Comparison of ENCODE assay signal across 29 mouse cellular contexts in the genomic region with DNA sequence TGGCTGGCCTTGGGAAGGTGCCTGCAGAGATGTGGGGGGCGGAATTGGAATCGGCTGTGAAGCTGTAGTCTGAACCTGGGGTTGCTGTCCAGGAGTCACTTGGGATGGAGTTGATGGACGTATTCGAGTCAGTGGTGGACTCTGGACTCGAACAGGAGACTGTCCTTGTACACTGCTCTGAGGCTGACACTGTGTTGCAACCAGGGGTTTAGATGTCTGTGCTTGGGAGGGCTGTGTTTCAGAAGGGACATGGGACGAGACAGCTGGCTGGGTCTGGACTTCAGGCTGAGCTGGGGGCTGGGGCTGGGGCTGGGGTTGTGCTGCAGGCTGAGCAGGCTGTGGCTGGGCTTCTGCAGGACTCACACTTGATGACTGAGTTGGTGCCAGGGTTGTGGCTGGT. TPM values are rescaled to one million over a fixed set of nuclear protein-coding genes. Genes with fewer than 3 reads are reported as not detected.
DNase-seq lines count a peak whose midpoint lies in the region; ATAC-seq and TF ChIP-seq lines count a peak whose summit lies in the region.
"Had no signal": no experiment of that assay in that cellular context is flagged by ENCODE, and none has a peak within 500 bp of the region (broad histone marks: within the 10 kb centered on the region; RNA-seq: fewer than 3 reads in every experiment).

No protein-coding gene starts in this region.

- H3K9ac ChIP-seq in liver, adult 2 months (ENCODE audit: low read depth, low read length) = no peak overlapping the region
- H3K9ac ChIP-seq in liver, embryonic 13.5 days = no peak overlapping the region
- H3K9ac ChIP-seq in liver, embryonic 16.5 days (ENCODE audit: low read depth, low read length) = no peak overlapping the region
- H3K9ac ChIP-seq in midbrain, embryonic 15.5 days = no peak overlapping the region
- no peak overlapping the region for H3K9ac ChIP-seq in kidney, embryonic 14.5 days (ENCODE audit: low read depth, low read length)
- H3K9ac ChIP-seq: embryonic facial prominence, embryonic 12.5 days; embryonic facial prominence, embryonic 15.5 days; forebrain, postnatal 0 days; heart, embryonic 12.5 days; heart, embryonic 15.5 days; hindbrain, embryonic 13.5 days had no signal

- no peak overlapping the region for H3K4me3 ChIP-seq in liver, adult 2 months (ENCODE audit: insufficient read depth, low read depth, low read length)
- H3K4me3 ChIP-seq in liver, embryonic 13.5 days (replicated peaks) = no peak overlapping the region
- H3K4me3 ChIP-seq in liver, embryonic 16.5 days (ENCODE audit: low read depth, low read length) = no peak overlapping the region
- H3K4me3 ChIP-seq in midbrain, embryonic 15.5 days = no peak overlapping the region
- H3K4me3 ChIP-seq in kidney, embryonic 14.5 days (ENCODE audit: low read length) = no peak overlapping the region
- H3K4me3 ChIP-seq: embryonic facial prominence, embryonic 12.5 days; embryonic facial prominence, embryonic 15.5 days; heart, embryonic 12.5 days; heart, embryonic 15.5 days; hindbrain, embryonic 10.5 days; hindbrain, embryonic 13.5 days had no signal

- TF ChIP-seq CTCF in liver, adult 2 months (IDR thresholded peaks at IDR 0.05; ENCODE audit: low read depth, low read length) = no peak

- no peak overlapping the region for H3K4me2 ChIP-seq in liver, embryonic 13.5 days
- no peak overlapping the region for H3K4me2 ChIP-seq in liver, embryonic 16.5 days (ENCODE audit: low read depth, low read length)
- H3K4me2 ChIP-seq in midbrain, embryonic 15.5 days = no peak overlapping the region
- no peak overlapping the region for H3K4me2 ChIP-seq in kidney, embryonic 14.5 days (replicated peaks; ENCODE audit: low read depth, low read length)
- H3K4me2 ChIP-seq: embryonic facial prominence, embryonic 12.5 days; embryonic facial prominence, embryonic 15.5 days; heart, embryonic 12.5 days; heart, embryonic 15.5 days; hindbrain, embryonic 13.5 days had no signal

- peak; percentile 87 for DNase-seq in liver, adult 2 months (ENCODE audit: extremely low read depth, low read depth, low spot score)
- DNase-seq in liver, embryonic 13.5 days = no peak
- DNase-seq in adrenal gland, postnatal 10 days = no peak
- DNase-seq: adrenal gland, adult 2 months; adrenal gland, postnatal 25 days; B cell, adult 2 months; cerebellum, adult 18-20 months; cerebellum, adult 9-11 months; cerebellum, postnatal 25 days; forebrain, postnatal 0 days; gastrocnemius, postnatal 25 days; heart, adult 18-20 months; heart, postnatal 10 days; heart, postnatal 36 days had no signal

- H3K27me3 ChIP-seq in liver, adult 2 months (ENCODE audit: control insufficient read depth, insufficient read depth, low read length) = no peaks in the 10 kb centered on the region
- H3K27me3 ChIP-seq in liver, embryonic 13.5 days = no peaks in the 10 kb centered on the region
- no peaks in the 10 kb centered on the region for H3K27me3 ChIP-seq in liver, embryonic 16.5 days (ENCODE audit: control insufficient read depth, insufficient read depth, low read depth, low read length)
- H3K27me3 ChIP-seq in midbrain, embryonic 15.5 days (replicated peaks) = no peaks in the 10 kb centered on the region
- no peaks in the 10 kb centered on the region for H3K27me3 ChIP-seq in kidney, embryonic 14.5 days (ENCODE audit: control insufficient read depth, insufficient read depth, low read length)
- H3K27me3 ChIP-seq: CH12.LX; embryonic facial prominence, embryonic 12.5 days; embryonic facial prominence, embryonic 15.5 days; heart, embryonic 12.5 days; heart, embryonic 15.5 days; hindbrain, embryonic 13.5 days; Patski had no signal

- no peak for TF ChIP-seq POLR2A in liver, adult 2 months (IDR thresholded peaks at IDR 0.05; ENCODE audit: extremely low read depth, insufficient read depth, low read length)

- WGBS in liver, adult 2 months = 33% methylated on average over 6 of the region's 6 CpGs
- WGBS in liver, embryonic 13.5 days (ENCODE audit: insufficient replicate concordance) = 77% methylated on average over 6 of the region's 6 CpGs
- 80% methylated on average over 6 of the region's 6 CpGs for WGBS in liver, embryonic 16.5 days (ENCODE audit: insufficient replicate concordance)
- WGBS in midbrain, embryonic 15.5 days = 95% methylated on average over 6 of the region's 6 CpGs
- WGBS in kidney, embryonic 14.5 days = 86% methylated on average over 6 of the region's 6 CpGs

- ATAC-seq in liver, embryonic 13.5 days (ENCODE audit: low read depth) = peak; percentile 73
- peak; percentile 88 for ATAC-seq in liver, embryonic 16.5 days (ENCODE audit: low read depth)
- no peak for ATAC-seq in midbrain, embryonic 15.5 days (replicated peaks)
- ATAC-seq in activated CD4-positive, CD25-positive, alpha-beta regulatory T cell, adult 4 months = no peak
- ATAC-seq in kidney, embryonic 14.5 days (ENCODE audit: low FRiP score, low TSS enrichment) = no peak
- ATAC-seq: forebrain, embryonic 14.5 days; forebrain, postnatal 0 days; hindbrain, postnatal 0 days; Patski had no signal

- H3K4me1 ChIP-seq in liver, adult 2 months (ENCODE audit: control insufficient read depth, insufficient read depth, low read length) = no peaks in the 10 kb centered on the region
- peaks cover 4% of the 10 kb centered on the region; the same call in 1 of the 2 replicates for H3K4me1 ChIP-seq in liver, embryonic 13.5 days (replicated peaks)
- no peaks in the 10 kb centered on the region; the same call in 1 of the 2 replicates for H3K4me1 ChIP-seq in liver, embryonic 16.5 days (ENCODE audit: control insufficient read depth, low read depth, low read length)
- no peaks in the 10 kb centered on the region for H3K4me1 ChIP-seq in midbrain, embryonic 15.5 days
- H3K4me1 ChIP-seq in kidney, embryonic 14.5 days (ENCODE audit: control insufficient read depth, insufficient read depth, low read length) = no peaks in the 10 kb centered on the region
- H3K4me1 ChIP-seq: embryonic facial prominence, embryonic 12.5 days; embryonic facial prominence, embryonic 15.5 days; heart, embryonic 12.5 days; heart, embryonic 15.5 days; hindbrain, embryonic 10.5 days; hindbrain, embryonic 13.5 days had no signal

- peaks cover 51% of the 10 kb centered on the region for H3K36me3 ChIP-seq in liver, adult 2 months (ENCODE audit: control insufficient read depth, insufficient read depth, low read length)
- peaks cover 85% of the 10 kb centered on the region for H3K36me3 ChIP-seq in liver, embryonic 13.5 days
- peaks cover 57% of the 10 kb centered on the region for H3K36me3 ChIP-seq in liver, embryonic 16.5 days (ENCODE audit: control insufficient read depth, insufficient read depth)
- H3K36me3 ChIP-seq in midbrain, embryonic 15.5 days (replicated peaks) = peaks cover 70% of the 10 kb centered on the region
- H3K36me3 ChIP-seq in kidney, embryonic 14.5 days (ENCODE audit: control insufficient read depth, insufficient read depth, low read length) = peaks cover 85% of the 10 kb centered on the region

- no peak overlapping the region for H3K27ac ChIP-seq in liver, adult 2 months (replicated peaks; ENCODE audit: insufficient read depth, low read depth, low read length)
- no peak overlapping the region for H3K27ac ChIP-seq in liver, embryonic 13.5 days
- no peak overlapping the region for H3K27ac ChIP-seq in liver, embryonic 16.5 days (ENCODE audit: low read length)
- H3K27ac ChIP-seq in midbrain, embryonic 15.5 days = no peak overlapping the region
- no peak overlapping the region for H3K27ac ChIP-seq in kidney, embryonic 14.5 days (ENCODE audit: low read depth, low read length)
- H3K27ac ChIP-seq: embryonic facial prominence, embryonic 12.5 days; embryonic facial prominence, embryonic 15.5 days; heart, embryonic 15.5 days; hindbrain, embryonic 10.5 days; hindbrain, embryonic 13.5 days; hindbrain, postnatal 0 days had no signal

- no peaks in the 10 kb centered on the region for H3K9me3 ChIP-seq in liver, embryonic 13.5 days (replicated peaks)
- H3K9me3 ChIP-seq in liver, embryonic 16.5 days (replicated peaks; ENCODE audit: control insufficient read depth, low read length) = no peaks in the 10 kb centered on the region
- no peaks in the 10 kb centered on the region for H3K9me3 ChIP-seq in midbrain, embryonic 15.5 days
- no peaks in the 10 kb centered on the region for H3K9me3 ChIP-seq in kidney, embryonic 14.5 days (ENCODE audit: control insufficient read depth, low read length)
- H3K9me3 ChIP-seq: embryonic facial prominence, embryonic 12.5 days; embryonic facial prominence, embryonic 15.5 days; G1E; heart, embryonic 12.5 days; heart, embryonic 15.5 days; hindbrain, embryonic 10.5 days; hindbrain, embryonic 13.5 days had no signal

- no peaks in the 10 kb centered on the region for H3K79me2 ChIP-seq in liver, adult 2 months (ENCODE audit: control insufficient read depth, insufficient read depth, low read length)

RNA-seq across cellular contexts. Expression of a gene that starts 29.4 kb away (rescaled TPM):
- 3.0 and 3.5 TPM in 2 replicates for total RNA-seq in liver, adult 2 months (2014; rRNA removed)
- polyA plus RNA-seq in liver, adult 2 months (2012; rRNA removed) = 2.8 and 3.4 TPM in 2 replicates
- 1.1 TPM in 2 replicates for polyA plus RNA-seq in liver, embryonic 13.5 days (2015; fragmentation: Nextera tagmentation; extraction: Ambion mirVana)
- polyA plus RNA-seq in liver, embryonic 16.5 days (2015; fragmentation: Nextera tagmentation; extraction: Ambion mirVana) = 2.2 TPM in 2 replicates
- 1 to 10 TPM; 1.8 to 2.9 TPM for total RNA-seq in adrenal gland, postnatal 10 days (2021)
- 6.9 and 7.3 TPM in 2 replicates for polyA plus RNA-seq in midbrain, embryonic 15.5 days (2015; fragmentation: Nextera tagmentation; extraction: Ambion mirVana)
- polyA plus RNA-seq in activated CD4-positive, CD25-positive, alpha-beta regulatory T cell, adult 4 months (2017; shearing (Covaris generic)) = 1 to 10 TPM in 1 of 2 experiments, under 1 TPM in 1; 0.46 to 1.5 TPM
- 3.1 and 3.4 TPM in 2 replicates for polyA plus RNA-seq in kidney, embryonic 14.5 days (2014; fragmentation: Nextera tagmentation; extraction: Ambion mirVana)

RNA-seq across cellular contexts. Expression of a gene that starts 55.5 kb away (rescaled TPM):
- 28.0 and 32.2 TPM in 2 replicates for total RNA-seq in liver, adult 2 months (2014; rRNA removed)
- 17.0 and 20.9 TPM in 2 replicates for polyA plus RNA-seq in liver, adult 2 months (2012; rRNA removed)
- polyA plus RNA-seq in liver, embryonic 13.5 days (2015; fragmentation: Nextera tagmentation; extraction: Ambion mirVana) = 325 and 361 TPM in 2 replicates
- 216 and 237 TPM in 2 replicates for polyA plus RNA-seq in liver, embryonic 16.5 days (2015; fragmentation: Nextera tagmentation; extraction: Ambion mirVana)
- total RNA-seq in adrenal gland, postnatal 10 days (2021) = 10 to 100 TPM; 45.3 to 46.7 TPM
- 154 and 163 TPM in 2 replicates for polyA plus RNA-seq in midbrain, embryonic 15.5 days (2015; fragmentation: Nextera tagmentation; extraction: Ambion mirVana)
- 100 to 1,000 TPM; 202 to 218 TPM for polyA plus RNA-seq in activated CD4-positive, CD25-positive, alpha-beta regulatory T cell, adult 4 months (2017; shearing (Covaris generic))
- polyA plus RNA-seq in kidney, embryonic 14.5 days (2014; fragmentation: Nextera tagmentation; extraction: Ambion mirVana) = 403 and 460 TPM in 2 replicates

Comparison
In these comparisons a context has a peak if more than half of its experiments do, and no peak if none do; other contexts are left out.
1. ATAC-seq: peak in liver, embryonic 13.5 days (single experiment) and liver, embryonic 16.5 days (single experiment); none in midbrain, embryonic 15.5 days (single experiment), activated CD4-positive, CD25-positive, alpha-beta regulatory T cell, adult 4 months (single experiment) and kidney, embryonic 14.5 days (single experiment).